Comparison of ENCODE assay signal across 8 mouse cellular contexts in genomic region chr11:105021071-105021470, GRCm38 (mm10). TPM values are rescaled to one million over a fixed set of nuclear protein-coding genes. Genes with fewer than 3 reads are reported as not detected.
DNase-seq lines count a peak whose midpoint lies in the region; ATAC-seq and TF ChIP-seq lines count a peak whose summit lies in the region.
"Had no signal": no experiment of that assay in that cellular context is flagged by ENCODE, and none has a peak within 500 bp of the region (broad histone marks: within the 10 kb centered on the region; RNA-seq: fewer than 3 reads in every experiment).

No protein-coding gene starts in this region.

- no peak for TF ChIP-seq POLR2A in MEL (IDR thresholded peaks at IDR 0.05; ENCODE audit: control insufficient read depth in 1 of 2, insufficient read depth in 1 of 2, low read depth in 1 of 2, low read length in 2 of 2, poor library complexity in 1 of 2)

- no peak overlapping the region for H3K27ac ChIP-seq in MEL (ENCODE audit: control insufficient read depth, low read depth, low read length)
- H3K27ac ChIP-seq in liver, embryonic 16.5 days (ENCODE audit: low read length): no peak overlapping the region

- H3K27me3 ChIP-seq in MEL (ENCODE audit: control insufficient read depth in 1 of 2, insufficient read depth in 2 of 2, low read length in 2 of 2): peaks cover 2 to 6% of the 10 kb centered on the region in 2 experiments; a peak in 2 of 4 replicates
- no peaks in the 10 kb centered on the region for H3K27me3 ChIP-seq in liver, embryonic 16.5 days (ENCODE audit: control insufficient read depth, insufficient read depth, low read depth, low read length)

- WGBS in liver, embryonic 16.5 days (ENCODE audit: insufficient replicate concordance): 39% methylated on average over 7 of the region's 7 CpGs

- peaks cover 0 to 5% of the 10 kb centered on the region in 2 experiments; a peak in 2 of 4 replicates for H3K4me1 ChIP-seq in MEL (ENCODE audit: control insufficient read depth in 1 of 2, insufficient read depth in 2 of 2, low read length in 2 of 2)
- no peaks in the 10 kb centered on the region for H3K4me1 ChIP-seq in liver, embryonic 16.5 days (ENCODE audit: control insufficient read depth, low read depth, low read length)

- TF ChIP-seq CTCF in MEL (IDR thresholded peaks at IDR 0.05 in 2 of 3, conservative IDR thresholded peaks at IDR 0.05 in 1 of 3; ENCODE audit: control insufficient read depth in 1 of 3, insufficient read depth in 1 of 3, low read depth in 2 of 3, low read length in 3 of 3, poor library complexity in 1 of 3, severe bottlenecking in 1 of 3): peak; percentile 57 to 75 (median 68)

- no peak for TF ChIP-seq EP300 in MEL (IDR thresholded peaks at IDR 0.05; ENCODE audit: low read depth in 1 of 2, low read length in 2 of 2)

- H3K79me2 ChIP-seq in MEL (ENCODE audit: control insufficient read depth, insufficient read depth, low read length, poor library complexity): no peaks in the 10 kb centered on the region

- H3K4me3 ChIP-seq in MEL (ENCODE audit: control insufficient read depth in 1 of 2, insufficient read depth in 1 of 2, low read depth in 2 of 2, low read length in 2 of 2): no peak overlapping the region
- H3K4me3 ChIP-seq in liver, embryonic 16.5 days (ENCODE audit: low read depth, low read length): no peak overlapping the region

- TF ChIP-seq RAD21 in MEL (IDR thresholded peaks at IDR 0.05; ENCODE audit: low read depth, low read length): peak; percentile 51

- no peak overlapping the region for H3K4me2 ChIP-seq in liver, embryonic 16.5 days (ENCODE audit: low read depth, low read length)

- H3K9me3 ChIP-seq in MEL (replicated peaks; ENCODE audit: insufficient read depth, low read length): no peaks in the 10 kb centered on the region
- H3K9me3 ChIP-seq in liver, embryonic 16.5 days (replicated peaks; ENCODE audit: control insufficient read depth, low read length): no peaks in the 10 kb centered on the region

- H3K36me3 ChIP-seq in MEL (ENCODE audit: control insufficient read depth in 1 of 2, insufficient read depth in 2 of 2, low read length in 2 of 2): no peaks in the 10 kb centered on the region
- H3K36me3 ChIP-seq in liver, embryonic 16.5 days (ENCODE audit: control insufficient read depth, insufficient read depth): no peaks in the 10 kb centered on the region

- ATAC-seq in liver, embryonic 16.5 days (ENCODE audit: low read depth): peak; percentile 80

- DNase-seq in layer of hippocampus, adult 9-11 months: peak; percentile 2
- DNase-seq in layer of hippocampus, adult 9-10 months (ENCODE audit: low spot score): no peak
- peak; percentile 85 for DNase-seq in MEL (ENCODE audit: low read depth, low spot score)
- peak; percentile 42 for DNase-seq in brain, adult 2 months (ENCODE audit: low read depth, low spot score)
- DNase-seq in left cerebral cortex, adult 18-20 months (ENCODE audit: low spot score in 2 of 2): no peak
- DNase-seq in thymus, postnatal 36 days: no peak

- H3K9ac ChIP-seq in MEL (ENCODE audit: control insufficient read depth, low read depth, low read length, poor library complexity, severe bottlenecking): no peak overlapping the region
- no peak overlapping the region for H3K9ac ChIP-seq in liver, embryonic 16.5 days (ENCODE audit: low read depth, low read length)

TF ChIP-seq in MEL, 35 proteins besides CTCF, POLR2A, EP300 and RAD21:
- TF ChIP-seq MEF2A (IDR thresholded peaks at IDR 0.05; ENCODE audit: extremely low read depth, insufficient replicate concordance, low read depth, low read length, poor library complexity, severe bottlenecking) (no peak), SMC3 (IDR thresholded peaks at IDR 0.05; ENCODE audit: low read depth, low read length) (peak; percentile 34; the same call in 1 of the 2 replicates)

RNA-seq across cellular contexts. Expression of gene Efcab3, which starts 42.3 kb away (rescaled TPM):
- total RNA-seq in MEL (2012; rRNA removed): not detected in 2 replicates
- not detected for polyA plus RNA-seq in MEL (2012; ENCODE audit: insufficient read depth in 1 of 2, insufficient read length in 2 of 2, low read depth in 1 of 2, low replicate concordance in 2 of 2, missing spikeins in 1 of 2)
- polyA plus RNA-seq in liver, embryonic 16.5 days (2015; fragmentation: Nextera tagmentation; extraction: Ambion mirVana): 0.13 and 0.15 TPM in 2 replicates
- 1 to 10 TPM in 1 of 2 experiments, under 1 TPM in 1; 0.70 to 1.0 TPM for total RNA-seq in left cerebral cortex, adult 18-20 months (2021)
- polyA plus RNA-seq: limb, embryonic 11.5 days had no signal

Comparison
In these comparisons a context has a peak if more than half of its experiments do, and no peak if none do; other contexts are left out.
1. DNase-seq: peak in layer of hippocampus, adult 9-11 months (single experiment), MEL (single experiment) and brain, adult 2 months (single experiment); none in layer of hippocampus, adult 9-10 months (single experiment), left cerebral cortex, adult 18-20 months (0 of 2) and thymus, postnatal 36 days (0 of 2).